Mouse (Mus musculus): ENCODE data around the gene Cyb5rl.

The Cyb5rl gene

DNA sequence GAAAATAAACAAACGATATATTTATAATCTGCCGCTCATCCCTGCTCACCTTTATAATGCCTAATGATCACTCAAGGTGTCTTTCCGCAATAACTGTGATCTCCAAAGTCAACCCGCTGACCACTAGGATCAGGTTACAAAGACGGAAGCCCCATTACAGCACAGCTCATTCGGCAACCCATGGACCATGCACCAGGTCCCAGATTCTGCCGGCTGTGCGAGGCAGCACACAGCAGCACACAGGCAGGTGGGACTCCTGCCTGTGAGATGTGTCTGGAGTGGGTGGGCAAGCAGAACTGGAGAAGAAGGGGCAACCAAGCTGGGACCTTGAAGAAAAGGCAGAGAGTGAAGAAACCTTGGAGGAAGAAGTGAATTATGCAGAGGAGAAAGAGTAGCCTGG lies 47.5 kb downstream of the Cyb5rl start:
- 81% methylated on average over 8 of the region's 8 CpGs for WGBS

DNA sequence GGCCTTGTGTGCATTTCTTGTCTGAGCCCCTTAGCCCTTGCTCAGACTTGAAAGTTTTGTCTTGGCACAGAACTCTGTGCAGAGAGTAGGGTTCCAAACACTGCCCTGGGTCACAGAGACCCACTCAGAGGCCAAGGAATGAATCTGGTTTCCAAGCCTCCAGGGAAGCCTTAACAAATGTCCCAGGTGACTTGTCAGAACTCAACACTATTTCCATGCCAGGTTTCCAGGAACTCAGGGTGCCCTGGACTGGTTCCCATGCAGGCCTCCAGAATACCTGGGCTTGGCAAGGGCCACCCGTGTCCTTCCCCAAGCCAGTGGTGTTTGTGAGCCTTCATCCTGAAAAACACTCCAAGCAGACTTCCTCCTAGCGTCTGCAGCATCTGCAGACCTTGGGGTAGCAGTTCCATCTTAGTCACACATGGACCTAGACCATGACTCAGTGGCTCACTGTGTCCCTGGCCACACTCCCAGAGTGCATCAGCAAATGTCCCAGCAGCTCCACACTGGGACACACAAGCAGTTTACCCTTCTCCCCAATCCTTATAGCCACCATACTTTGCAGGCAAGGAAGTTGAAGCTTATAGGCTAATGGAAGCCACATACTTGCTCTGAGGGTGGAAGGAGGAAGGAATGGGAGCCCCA lies 51.1 kb downstream of the Cyb5rl start:
- 75% methylated on average over 2 of the region's 2 CpGs for WGBS

DNA sequence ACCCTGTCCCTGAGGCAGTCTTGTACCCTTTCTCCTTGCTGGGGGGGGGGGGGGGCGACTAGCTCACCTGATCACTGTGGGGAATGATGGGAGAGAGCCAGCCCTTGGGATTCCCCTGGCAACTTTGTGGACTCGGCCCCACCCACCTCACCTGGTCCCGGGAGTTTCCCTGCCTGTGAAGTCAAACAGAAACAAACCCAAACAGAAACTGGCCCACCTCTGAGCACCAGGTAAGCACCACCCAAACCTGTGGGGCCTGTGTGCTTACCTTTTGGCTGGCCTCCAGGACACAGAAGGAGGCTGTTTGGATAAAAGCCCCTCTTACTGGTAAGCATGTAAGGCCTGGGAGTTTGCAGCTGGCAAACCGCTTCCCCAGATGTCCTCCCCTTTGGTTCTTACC lies 52.3 kb downstream of the Cyb5rl start:
- WGBS, result 69% methylated on average over 4 of the region's 4 CpGs

DNA sequence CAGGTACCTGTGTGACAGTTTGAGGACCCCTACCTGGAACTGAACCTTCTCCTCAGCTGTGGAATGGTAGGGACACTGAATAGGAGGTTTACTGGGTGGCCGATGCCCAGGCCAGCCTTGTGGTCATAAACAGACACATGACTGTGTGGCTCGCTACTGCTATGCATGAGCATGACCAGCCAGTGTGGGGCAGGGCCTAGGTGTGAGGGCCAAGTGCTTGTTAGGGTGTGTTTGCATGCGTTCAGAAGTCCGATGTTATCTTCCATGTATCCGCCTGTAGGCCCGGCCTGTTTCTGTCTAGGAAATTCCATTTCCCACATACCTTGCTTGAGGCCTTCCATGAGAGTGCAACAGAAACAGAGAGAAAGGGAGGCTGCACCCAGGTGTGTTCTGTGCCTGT lies 53.9 kb downstream of the Cyb5rl start:
- 95% methylated on average over 6 of the region's 6 CpGs for WGBS

DNA sequence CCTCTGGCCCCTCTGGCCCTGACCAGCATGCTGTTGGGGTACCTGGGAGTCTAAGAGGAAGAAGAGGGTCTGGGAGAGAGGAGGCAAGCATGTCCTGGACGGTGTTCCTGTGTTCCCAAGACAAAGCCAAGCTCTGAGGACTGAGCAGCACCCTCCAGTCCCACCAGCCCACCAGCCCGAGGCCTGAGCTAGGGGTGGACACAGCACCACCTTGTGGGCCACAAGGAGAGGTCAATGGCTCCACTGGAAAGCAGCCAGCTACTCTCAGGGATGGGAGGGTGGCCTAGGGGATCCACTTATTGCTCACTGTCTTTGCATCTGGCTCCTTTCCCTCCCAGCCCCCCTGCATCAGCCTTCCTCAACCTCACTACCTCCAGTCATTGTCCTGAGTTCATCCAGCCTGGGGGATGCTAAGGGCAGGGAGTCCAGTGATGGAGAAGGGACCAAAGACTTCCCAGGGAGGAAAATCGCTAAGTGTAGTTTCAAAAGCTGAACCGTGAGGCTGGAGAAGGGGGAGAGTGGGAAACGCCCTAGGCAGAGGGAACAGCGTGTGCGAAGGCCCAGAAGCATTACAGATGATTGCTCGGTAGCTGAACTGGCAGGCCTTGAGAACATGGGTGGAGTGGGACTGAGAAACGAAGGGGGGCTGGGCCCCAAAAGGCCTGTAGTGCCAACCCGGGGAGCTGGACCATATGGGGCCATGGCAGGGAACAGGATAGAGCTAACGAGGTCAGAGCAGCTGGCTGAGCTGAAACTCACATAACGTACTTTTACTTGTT lies 54.6 kb downstream of the Cyb5rl start:
- WGBS, result 71% methylated on average over 12 of the region's 12 CpGs

DNA sequence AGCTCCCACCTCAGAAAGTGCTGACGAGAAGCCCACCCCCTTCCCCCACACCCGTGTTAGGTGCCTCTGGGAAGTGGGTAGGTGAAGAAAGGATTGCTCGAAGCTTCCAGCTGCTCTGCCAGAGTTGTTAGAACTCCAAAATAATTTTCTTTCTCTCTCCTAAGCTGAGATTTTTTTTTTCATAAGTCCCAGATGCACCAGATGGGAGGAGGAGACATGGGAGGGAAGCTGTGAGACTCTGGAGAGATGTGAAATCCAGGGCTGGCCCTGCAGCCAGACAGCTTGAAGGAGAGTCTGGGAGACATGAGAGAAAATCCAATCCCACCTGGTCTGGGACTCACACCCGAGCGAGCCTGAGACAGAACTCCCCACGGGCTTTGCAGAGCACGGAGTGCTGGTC lies 57.6 kb downstream of the Cyb5rl start:
- WGBS, result 53% methylated on average over 7 of the region's 7 CpGs

DNA sequence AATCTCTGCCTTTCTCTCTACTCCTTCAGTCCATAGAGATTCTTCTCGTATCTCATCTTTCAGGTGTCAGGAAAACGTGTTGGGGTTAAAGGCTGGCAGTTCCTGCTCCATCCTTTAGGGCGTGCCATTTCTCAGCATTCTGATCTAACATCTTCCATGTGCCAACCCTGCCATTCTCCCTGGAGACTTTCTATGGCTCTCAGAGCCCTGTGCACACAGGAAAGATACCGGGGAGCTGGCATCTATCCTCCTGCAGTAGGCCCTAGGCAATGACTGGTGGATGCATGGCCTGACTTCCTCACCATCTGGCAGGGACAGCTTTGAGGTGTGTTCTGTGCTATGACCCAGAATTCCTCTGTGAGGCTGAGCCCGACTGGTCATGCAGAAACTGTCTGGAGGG lies 58.3 kb downstream of the Cyb5rl start:
- 57% methylated on average over 5 of the region's 5 CpGs for WGBS

DNA sequence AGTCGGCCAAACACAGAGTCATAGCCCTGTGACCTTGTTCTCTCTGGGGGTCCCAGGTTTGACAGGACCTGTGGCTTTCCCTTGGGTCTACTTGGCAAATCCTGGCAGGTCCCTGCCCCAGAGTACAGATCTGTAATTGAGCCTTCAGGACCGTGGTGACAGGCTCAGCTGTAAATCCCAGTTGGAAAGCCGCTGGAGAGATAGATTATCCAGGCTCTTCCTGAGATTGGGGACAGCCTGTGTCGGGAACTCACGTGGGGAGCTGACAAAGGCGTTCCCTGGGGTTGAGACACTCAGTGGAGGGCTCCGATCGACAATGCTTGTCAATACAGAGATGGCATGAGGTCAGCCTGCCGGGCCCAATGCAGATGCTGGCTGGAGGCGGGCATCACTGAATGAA lies 59.6 kb downstream of the Cyb5rl start:
- WGBS, result 73% methylated on average over 10 of the region's 10 CpGs

DNA sequence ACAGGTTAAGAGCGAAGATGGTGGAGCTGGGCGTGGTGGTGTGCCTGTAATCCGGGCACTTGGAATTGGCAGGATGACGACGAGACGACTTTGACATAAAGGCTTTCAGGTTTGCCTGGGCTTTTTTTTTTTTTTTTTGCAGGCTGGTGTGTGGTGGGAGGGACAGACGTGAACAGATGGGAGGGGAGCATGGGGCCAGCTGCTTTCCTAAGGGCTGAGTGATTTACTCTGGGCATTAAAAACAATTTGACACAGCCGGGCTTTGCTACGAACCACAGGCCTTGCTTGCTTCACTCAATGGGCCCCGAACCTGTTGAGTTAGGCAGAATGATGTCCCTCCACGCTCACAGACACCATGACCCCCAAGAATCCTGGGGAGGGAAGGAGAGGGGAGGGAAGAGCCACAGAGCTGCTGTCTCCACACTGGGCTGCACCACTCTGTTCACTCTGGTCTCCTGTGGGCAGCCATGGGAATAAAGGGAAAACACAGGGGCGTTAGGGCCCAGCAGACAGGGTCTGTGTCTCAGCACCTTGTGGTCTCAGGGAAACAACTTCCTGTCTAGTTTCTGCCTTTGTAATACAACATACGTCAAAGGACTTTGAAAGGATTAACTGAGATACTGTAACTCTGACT lies 60.2 kb downstream of the Cyb5rl start:
- 84% methylated on average over 13 of the region's 13 CpGs for WGBS

DNA sequence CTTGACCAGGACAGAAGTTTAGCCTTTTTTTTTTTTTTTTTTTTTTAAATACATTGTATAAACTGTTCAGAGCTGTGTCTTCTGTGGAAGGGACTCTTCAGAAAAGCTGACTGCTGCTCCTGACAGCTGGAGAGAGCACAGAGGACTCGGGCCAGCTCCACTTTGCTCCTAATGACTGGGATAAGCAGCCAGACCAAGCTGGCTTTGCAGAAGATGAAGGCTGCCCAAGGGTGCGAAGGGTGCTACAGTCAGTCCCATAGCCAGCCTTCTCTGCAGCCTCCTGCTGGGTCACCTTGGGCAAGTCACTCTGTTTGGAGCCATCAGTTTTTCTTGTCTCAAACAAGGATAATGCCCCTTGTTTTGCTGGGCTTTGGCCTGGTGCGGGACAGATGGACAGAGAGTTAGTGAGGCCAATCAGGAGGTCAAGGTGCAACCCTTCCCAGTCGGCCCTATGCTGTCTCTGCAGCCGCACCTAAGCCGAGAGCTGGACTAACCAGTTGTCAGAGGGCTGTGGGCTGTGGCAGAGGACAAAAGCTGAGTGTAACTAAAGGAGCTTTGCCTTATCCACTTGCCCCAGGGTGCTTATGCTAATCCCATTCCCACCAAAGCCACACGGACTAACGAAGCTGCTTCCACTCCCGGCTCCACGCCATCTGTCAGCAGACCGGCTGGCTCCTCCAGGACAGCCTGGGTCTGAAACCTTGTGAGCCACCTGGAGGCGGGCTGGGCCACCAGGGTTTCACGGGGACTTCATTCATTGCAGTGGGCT lies 61.3 kb downstream of the Cyb5rl start:
- 74% methylated on average over 13 of the region's 13 CpGs for WGBS

DNA sequence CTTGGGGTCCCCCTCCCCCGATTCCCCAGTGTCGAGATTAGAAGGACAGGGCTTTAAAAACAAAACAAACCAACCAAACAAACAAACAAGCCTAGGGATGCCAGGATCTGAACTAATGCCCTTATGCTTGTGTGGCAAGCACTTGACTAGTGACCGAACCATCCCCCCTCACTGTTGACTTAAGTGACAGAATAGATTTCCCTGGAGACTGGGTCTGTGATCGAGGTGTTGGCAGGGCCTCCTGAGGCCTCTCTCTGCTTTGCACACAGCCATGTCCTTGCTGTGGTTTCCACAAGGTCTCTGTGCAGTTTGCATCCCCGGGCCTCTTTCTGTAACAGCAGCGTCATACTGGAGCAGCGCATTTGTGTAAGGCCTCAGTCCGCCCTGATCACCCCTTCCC lies 62.6 kb downstream of the Cyb5rl start:
- 90% methylated on average over 8 of the region's 8 CpGs for WGBS

DNA sequence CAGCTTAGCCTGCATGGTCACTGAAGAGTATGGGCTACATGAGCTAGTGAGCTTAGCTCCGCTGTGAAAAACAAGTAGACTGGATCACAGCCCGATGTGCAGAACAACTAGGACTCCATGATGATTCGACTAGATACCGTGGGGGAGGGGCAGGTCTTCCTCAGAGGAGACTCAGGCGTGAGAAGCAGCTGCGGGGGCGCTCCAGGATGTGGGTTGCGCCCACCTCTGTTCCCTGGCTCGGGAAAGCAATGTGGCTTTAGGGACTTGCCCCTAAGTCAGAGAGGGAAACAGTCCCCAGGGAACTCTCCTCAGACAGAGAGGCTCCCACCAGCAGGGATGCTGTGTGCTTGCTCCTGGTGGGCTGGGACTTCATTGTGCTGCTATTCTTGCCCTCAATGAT lies 63.7 kb downstream of the Cyb5rl start:
- whole genome bisulfite sequencing, result 31% methylated on average over 9 of the region's 9 CpGs

DNA sequence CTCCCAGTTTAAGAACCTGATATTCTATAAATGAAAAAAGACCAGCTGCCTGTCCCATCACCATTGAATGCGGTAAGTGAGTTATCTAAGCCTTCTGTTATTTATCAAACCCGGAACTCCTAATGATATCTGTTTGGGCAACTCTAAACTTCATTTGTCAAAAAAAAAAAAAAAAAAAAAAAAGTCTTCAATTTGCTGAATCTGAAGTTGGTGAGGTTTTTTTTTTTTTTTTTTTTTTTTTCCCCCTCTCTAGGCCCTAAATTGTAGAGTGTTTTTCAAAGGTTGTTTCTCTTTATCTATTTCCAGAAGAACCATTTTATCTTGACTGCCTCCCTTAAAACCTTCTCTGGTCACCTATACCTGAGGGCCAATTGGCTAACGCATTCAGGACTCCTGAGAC lies 68.1 kb downstream of the Cyb5rl start:
- 98% methylated on average over 3 of the region's 3 CpGs for WGBS

DNA sequence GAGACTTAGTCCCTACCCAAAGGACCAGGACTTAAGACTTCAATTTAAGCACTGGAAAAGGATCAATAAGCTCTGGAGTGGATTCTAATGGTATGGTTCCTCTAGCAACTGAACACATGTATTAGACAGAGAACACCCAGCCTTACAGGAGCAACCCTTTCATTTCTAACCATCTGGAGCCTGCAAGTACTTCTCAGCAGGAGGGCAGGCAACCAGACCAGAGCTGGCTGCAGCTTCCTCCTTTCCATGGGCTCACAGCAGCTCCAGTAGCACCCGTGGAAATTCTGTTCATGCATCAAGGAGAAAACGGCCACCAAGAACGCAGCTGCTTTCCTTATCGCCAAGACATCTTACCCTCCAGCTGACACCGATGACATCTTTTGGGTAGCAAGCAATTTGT lies 68.9 kb downstream of the Cyb5rl start:
- 84% methylated on average over 5 of the region's 5 CpGs for WGBS

DNA sequence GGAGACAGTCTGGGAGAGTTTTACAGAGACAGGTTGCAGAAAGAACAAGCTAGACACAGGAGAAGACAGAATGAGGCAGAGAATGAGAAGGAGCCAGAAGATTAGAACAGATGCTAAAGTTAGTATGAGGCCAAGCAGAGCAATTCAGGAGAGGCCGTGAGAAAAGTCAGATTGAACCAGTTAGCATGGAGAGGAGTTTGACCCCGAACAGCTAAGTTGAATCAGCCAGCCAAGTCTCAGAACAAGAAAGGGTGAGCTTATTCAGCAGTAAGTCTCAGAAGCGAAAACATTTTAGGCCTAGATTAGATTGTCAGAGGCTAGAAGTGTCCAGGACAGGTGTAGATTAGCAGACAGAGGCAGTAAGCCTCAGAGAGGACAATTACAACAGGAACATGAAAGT lies 69.7 kb downstream of the Cyb5rl start:
- WGBS, result 64% methylated on average over 3 of the region's 3 CpGs
